Comparison of ENCODE assay signal across 8 mouse cellular contexts in the genomic region with DNA sequence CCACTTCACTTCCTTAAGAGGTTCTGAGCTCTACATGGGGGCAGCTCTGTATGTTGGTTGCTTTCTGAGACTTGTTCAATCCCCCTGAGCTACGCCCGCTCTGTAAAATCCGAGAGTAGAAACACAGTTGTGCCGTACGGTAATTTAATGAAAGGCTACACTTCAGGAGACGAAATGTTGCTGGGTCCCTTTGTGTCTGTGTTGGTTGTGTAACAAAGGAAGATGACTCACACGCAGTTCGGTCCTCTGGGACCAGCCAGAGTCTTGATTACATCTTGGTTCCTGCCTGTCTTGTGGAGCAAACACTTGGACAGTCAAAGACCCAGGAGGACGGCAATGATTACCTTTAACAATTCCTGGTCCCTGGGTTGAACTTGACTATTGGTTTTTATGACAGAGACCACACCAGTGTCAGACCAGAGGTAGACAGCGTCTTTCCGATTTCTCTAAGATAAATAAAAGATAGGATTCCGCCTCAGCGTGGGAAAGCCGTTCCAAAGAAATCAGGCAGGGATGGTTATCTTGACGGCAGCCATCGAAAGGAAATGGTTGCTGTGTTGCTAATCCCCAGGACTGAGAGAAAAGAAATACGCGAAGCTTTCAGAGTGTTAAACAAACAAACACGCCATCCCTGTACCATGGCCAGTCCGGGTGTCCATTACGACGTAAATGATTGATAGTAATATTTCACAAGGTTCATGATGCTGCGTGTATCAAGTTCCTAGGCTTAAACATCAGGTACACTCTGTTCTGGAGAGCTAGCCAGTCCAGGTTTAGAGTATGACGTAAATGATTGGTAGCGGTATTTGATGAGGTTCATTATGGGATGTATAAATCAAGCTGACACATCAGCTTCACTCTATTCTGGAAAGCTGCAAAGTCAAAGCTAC. TPM values are rescaled to one million over a fixed set of nuclear protein-coding genes. Genes with fewer than 3 reads are reported as not detected.
DNase-seq lines count a peak whose midpoint lies in the region; ATAC-seq and TF ChIP-seq lines count a peak whose summit lies in the region.

No protein-coding gene starts in this region.

- H3K4me3 ChIP-seq in intestine, postnatal 0 days (ENCODE audit: low read depth, low read length), result no peak overlapping the region
- H3K4me3 ChIP-seq in neural tube, embryonic 14.5 days (ENCODE audit: low read depth, low read length), result no peak overlapping the region

- DNase-seq in gastrocnemius, adult 18-20 months (ENCODE audit: low spot score), result peak; percentile 67
- DNase-seq in gastrocnemius, postnatal 10 days, result no peak
- peak; percentile 98 for DNase-seq in heart, adult 11 months
- DNase-seq in left cerebral cortex, postnatal 25 days (ENCODE audit: low spot score in 2 of 2), result no peak
- no peak for DNase-seq in liver
- no peak for DNase-seq in spleen, postnatal 10 days (ENCODE audit: low spot score in 2 of 2)

- 0 out of 2 replicates have a peak, but pooled peaks cover 3% of the 10 kb centered on the region for H3K27me3 ChIP-seq in intestine, postnatal 0 days (replicated peaks; ENCODE audit: control insufficient read depth, insufficient read depth, low read length)
- no peaks in the 10 kb centered on the region for H3K27me3 ChIP-seq in neural tube, embryonic 14.5 days (ENCODE audit: control insufficient read depth, insufficient read depth, low read length)

- no peak overlapping the region for H3K27ac ChIP-seq in intestine, postnatal 0 days (ENCODE audit: low read depth, low read length)
- peak overlapping the region; percentile 12; the same call in 1 of the 2 replicates for H3K27ac ChIP-seq in neural tube, embryonic 14.5 days (ENCODE audit: low read depth, low read length)

- peak; percentile 51; the same call in 1 of the 2 replicates for ATAC-seq in intestine, postnatal 0 days
- ATAC-seq in neural tube, embryonic 14.5 days (ENCODE audit: low read depth), result no peak; the same call in 1 of the 2 replicates

- no peaks in the 10 kb centered on the region for H3K4me1 ChIP-seq in intestine, postnatal 0 days (replicated peaks; ENCODE audit: control insufficient read depth, insufficient read depth, low read length)
- no peaks in the 10 kb centered on the region for H3K4me1 ChIP-seq in neural tube, embryonic 14.5 days (ENCODE audit: control insufficient read depth, insufficient read depth, low read length)

- no peaks in the 10 kb centered on the region for H3K9me3 ChIP-seq in intestine, postnatal 0 days (ENCODE audit: control insufficient read depth)
- no peaks in the 10 kb centered on the region for H3K9me3 ChIP-seq in neural tube, embryonic 14.5 days (ENCODE audit: control insufficient read depth, low read length)

- no peak overlapping the region for H3K9ac ChIP-seq in intestine, postnatal 0 days (ENCODE audit: low read depth, low read length)
- H3K9ac ChIP-seq in neural tube, embryonic 14.5 days (replicated peaks; ENCODE audit: low read depth, low read length), result no peak overlapping the region

- peak overlapping the region; percentile 10; the same call in 1 of the 2 replicates for H3K4me2 ChIP-seq in intestine, postnatal 0 days (replicated peaks; ENCODE audit: low read depth)
- H3K4me2 ChIP-seq in neural tube, embryonic 14.5 days (ENCODE audit: low read depth, low read length), result 0 out of 2 replicates have a peak overlapping the region, but pooled peaks have one; percentile 14

- H3K36me3 ChIP-seq in intestine, postnatal 0 days (ENCODE audit: control insufficient read depth, insufficient read depth), result no peaks in the 10 kb centered on the region
- no peaks in the 10 kb centered on the region for H3K36me3 ChIP-seq in neural tube, embryonic 14.5 days (ENCODE audit: control insufficient read depth, insufficient read depth, low read length)

- no peak for TF ChIP-seq CTCF in intestine, postnatal 0 days (IDR thresholded peaks at IDR 0.05; ENCODE audit: low read depth)

- 51% methylated on average over 25 of the region's 25 CpGs for WGBS in intestine, postnatal 0 days
- WGBS in neural tube, embryonic 14.5 days, result 72% methylated on average over 25 of the region's 25 CpGs

- intact Hi-C loops in left cerebral cortex, postnatal 25 days (cut with DNase I), result no loop called here

RNA-seq across cellular contexts. Expression of a gene that starts 20.3 kb away (rescaled TPM):
- 1 to 10 TPM; 2.1 to 2.8 TPM for total RNA-seq in gastrocnemius, adult 18-20 months (2021)
- total RNA-seq in gastrocnemius, postnatal 10 days (2021), result 1 to 10 TPM; 3.3 to 5.4 TPM
- polyA plus RNA-seq in intestine, postnatal 0 days (2015; fragmentation: Nextera tagmentation; extraction: Ambion mirVana), result 3.9 and 4.4 TPM in 2 replicates
- polyA plus RNA-seq in neural tube, embryonic 14.5 days (2014; fragmentation: Nextera tagmentation; extraction: Ambion mirVana), result 31.3 and 34.1 TPM in 2 replicates
- 1 to 10 TPM; 5.3 to 5.8 TPM for total RNA-seq in left cerebral cortex, postnatal 25 days (2021)

Comparison
In these comparisons a context has a peak if more than half of its experiments do, and no peak if none do; other contexts are left out.
1. DNase-seq: peak in gastrocnemius, adult 18-20 months (single experiment) and heart, adult 11 months (single experiment); none in gastrocnemius, postnatal 10 days (single experiment), left cerebral cortex, postnatal 25 days (0 of 2), liver (single experiment) and spleen, postnatal 10 days (0 of 2).